Mouse (Mus musculus): ENCODE measurements around the gene Gm28635.
"Not testable (repeated sequence)": the region's sequence is repeated elsewhere in the genome, so short reads cannot be mapped to it uniquely, and the experiment has no call there.

Gene Gm28635

GRCm38 (mm10) chr2:84688080-84688844, 10.4 kb upstream of the Gm28635 start:
- DNase-seq (ENCODE audit: low spot score in 2 of 2), result no peak

- DNase-seq (ENCODE audit: low spot score in 2 of 2), result no peak
Measured at GRCm38 (mm10) chr2:84682605-84683183, 4.9 kb upstream of the Gm28635 start.

- no peak for DNase-seq (ENCODE audit: low spot score in 2 of 2)
Measured at GRCm38 (mm10) chr2:84679016-84679415, 1.2 kb upstream of the Gm28635 start, which contains the start of gene Tmx2. Gene Tmx2, minus strand, starts transcription at chr2:84679140.

- peak in 1 of 2 experiments; percentile 32 for DNase-seq (ENCODE audit: low spot score in 2 of 2)
Measured at GRCm38 (mm10) chr2:84677270-84677967, 422 bp downstream of the Gm28635 start.

- not testable (repeated sequence) for DNase-seq (ENCODE audit: low spot score in 2 of 2)
Measured at GRCm38 (mm10) chr2:84671535-84671934, 6.3 kb downstream of the Gm28635 start.

GRCm38 (mm10) chr2:84670569-84670933, 7.3 kb downstream of the Gm28635 start, which contains the start of gene Selenoh:
Gene Selenoh, minus strand, starts transcription at chr2:84670770.
- DNase-seq (ENCODE audit: low spot score in 2 of 2), result peak; percentile 65 to 78

GRCm38 (mm10) chr2:84669828-84670568, 7.8 kb downstream of the Gm28635 start:
- no peak for DNase-seq (ENCODE audit: low spot score in 2 of 2)

- no peak for DNase-seq (ENCODE audit: low spot score in 2 of 2)
Measured at GRCm38 (mm10) chr2:84666081-84666480, 11.8 kb downstream of the Gm28635 start.

- peak in 1 of 2 experiments; percentile 60 for DNase-seq (ENCODE audit: low spot score in 2 of 2)
Measured at GRCm38 (mm10) chr2:84662866-84663265, 15.0 kb downstream of the Gm28635 start.

- peak in 1 of 2 experiments; percentile 42 for DNase-seq (ENCODE audit: low spot score in 2 of 2)
Measured at GRCm38 (mm10) chr2:84660253-84660652, 17.6 kb downstream of the Gm28635 start.

- no peak for DNase-seq (ENCODE audit: low spot score in 2 of 2)
Measured at GRCm38 (mm10) chr2:84658806-84659205, 19.0 kb downstream of the Gm28635 start, which contains the start of gene Btbd18. Gene Btbd18, plus strand, starts transcription at chr2:84659079.

GRCm38 (mm10) chr2:84655864-84656263, 22.0 kb downstream of the Gm28635 start:
- DNase-seq (ENCODE audit: low spot score in 2 of 2), result no peak

GRCm38 (mm10) chr2:84653354-84653753, 24.5 kb downstream of the Gm28635 start:
- no peak for DNase-seq (ENCODE audit: low spot score in 2 of 2)

- no peak for DNase-seq (ENCODE audit: low spot score in 2 of 2)
Measured at GRCm38 (mm10) chr2:84650464-84651195, 27.2 kb downstream of the Gm28635 start, which contains the start of gene Ctnnd1. Gene Ctnnd1, minus strand, starts transcription at chr2:84650765.

- DNase-seq (ENCODE audit: low spot score in 2 of 2), result no peak
Measured at GRCm38 (mm10) chr2:84649674-84650073, 28.2 kb downstream of the Gm28635 start.

GRCm38 (mm10) chr2:84648369-84648768, 29.5 kb downstream of the Gm28635 start:
- DNase-seq (ENCODE audit: low spot score in 2 of 2), result no peak

GRCm38 (mm10) chr2:84647051-84647568, 30.7 kb downstream of the Gm28635 start:
- no peak for DNase-seq (ENCODE audit: low spot score in 2 of 2)

- no peak for DNase-seq (ENCODE audit: low spot score in 2 of 2)
Measured at GRCm38 (mm10) chr2:84646138-84646537, 31.7 kb downstream of the Gm28635 start.

GRCm38 (mm10) chr2:84640833-84641232, 37.0 kb downstream of the Gm28635 start:
- DNase-seq (ENCODE audit: low spot score in 2 of 2), result no peak

GRCm38 (mm10) chr2:84638428-84639220, 39.2 kb downstream of the Gm28635 start:
- DNase-seq (ENCODE audit: low spot score in 2 of 2), result no peak

Data from spleen, postnatal 14 days (tissue).